Mouse (Mus musculus) liver, adult (tissue): ENCODE data around the gene Gm20388.

Source experiments
- GATA4 ChIP-seq: IDR thresholded peaks from 2 replicates; pipeline ENCODE4 v1.6.1; 2014; ENCODE audit warnings: mild to moderate bottlenecking, low read length; ENCODE audit not compliant: insufficient replicate concordance

Gene Gm20388

GRCm38 (mm10) chr8:121685419-121685818 is 1774.8 kb downstream of the Gm20388 start:
- no peak for TF ChIP-seq GATA4

GRCm38 (mm10) chr8:121687455-121688161 is 1777.0 kb downstream of the Gm20388 start:
- TF ChIP-seq GATA4, result no peak

GRCm38 (mm10) chr8:121688496-121688895 is 1777.9 kb downstream of the Gm20388 start:
- TF ChIP-seq GATA4, result no peak

- no peak for TF ChIP-seq GATA4
Measured at GRCm38 (mm10) chr8:121694453-121694852, 1783.8 kb downstream of the Gm20388 start.

GRCm38 (mm10) chr8:121695585-121696184 is 1785.0 kb downstream of the Gm20388 start:
- TF ChIP-seq GATA4, result no peak; the same call in 1 of the 2 replicates

- no peak for TF ChIP-seq GATA4
Measured at GRCm38 (mm10) chr8:121697735-121698614, 1787.3 kb downstream of the Gm20388 start.

GRCm38 (mm10) chr8:121698615-121699101 is 1788.0 kb downstream of the Gm20388 start:
- TF ChIP-seq GATA4, result no peak

- no peak for TF ChIP-seq GATA4
Measured at GRCm38 (mm10) chr8:121699936-121700335, 1789.3 kb downstream of the Gm20388 start.

GRCm38 (mm10) chr8:121705174-121705573 is 1794.5 kb downstream of the Gm20388 start:
- TF ChIP-seq GATA4, result no peak

- no peak for TF ChIP-seq GATA4
Measured at GRCm38 (mm10) chr8:121706956-121707355, 1796.3 kb downstream of the Gm20388 start.

- no peak for TF ChIP-seq GATA4
Measured at GRCm38 (mm10) chr8:121708406-121708805, 1797.8 kb downstream of the Gm20388 start.

- no peak for TF ChIP-seq GATA4
Measured at GRCm38 (mm10) chr8:121717502-121717901, 1806.9 kb downstream of the Gm20388 start.

GRCm38 (mm10) chr8:121717982-121718425 is 1807.4 kb downstream of the Gm20388 start:
- no peak for TF ChIP-seq GATA4

- no peak for TF ChIP-seq GATA4
Measured at GRCm38 (mm10) chr8:121718925-121719324, 1808.3 kb downstream of the Gm20388 start.

GRCm38 (mm10) chr8:121721072-121721471 is 1810.4 kb downstream of the Gm20388 start:
- TF ChIP-seq GATA4, result no peak
